Mouse (Mus musculus) embryonic facial prominence, embryonic 10.5 days (tissue): ENCODE data around the gene Prpf6. TPM values are rescaled to one million over a fixed set of nuclear protein-coding genes. Genes with fewer than 3 reads are reported as not detected.

Experiments
- DNase-seq: peaks from one replicate; pipeline ENCODE4 v3.0.0-alpha.2; 2017; ENCODE audit warnings: low spot score
- H3K27ac ChIP-seq: fragments of 300-500 bp; sonication (generic); replicated peaks from 2 replicates; pipeline ENCODE4 v1.5.1; 2016; ENCODE audit warnings: mild to moderate bottlenecking
- H3K27me3 ChIP-seq: fragments of 300-500 bp; sonication (generic); replicated peaks from 2 replicates; pipeline ENCODE4 v1.6.1; 2016; ENCODE audit warnings: low read depth, mild to moderate bottlenecking; ENCODE audit not compliant: poor library complexity, severe bottlenecking
- H3K36me3 ChIP-seq: fragments of 300-500 bp; sonication (generic); replicated peaks from 2 replicates; pipeline ENCODE4 v1.6.1; 2016; ENCODE audit warnings: mild to moderate bottlenecking, moderate library complexity
- H3K4me1 ChIP-seq: fragments of 300-500 bp; sonication (generic); 2 replicates; pipeline ENCODE4 v1.6.1; 2016
- H3K4me3 ChIP-seq: fragments of 300-500 bp; sonication (generic); 2 replicates; pipeline ENCODE4 v1.5.1; 2016; ENCODE audit warnings: mild to moderate bottlenecking, moderate library complexity
- H3K9me3 ChIP-seq: fragments of 300-500 bp; sonication (generic); 2 replicates; pipeline ENCODE4 v1.6.1; 2016; ENCODE audit warnings: mild to moderate bottlenecking
- WGBS: fragments of 180-500 bp; shearing (Covaris S2); methylation state at CpG from one replicate; pipeline ENCODE4 v1.1.7; 2016; 5-methylcytosine and 5-hydroxymethylcytosine counted together
- polyA plus RNA-seq: library from polyadenylated mRNA; unstranded; fragments of >200 nt; fragmentation: Nextera tagmentation; extraction: Ambion mirVana; gene quantifications from 2 replicates; pipeline ENCODE4 v1.2.1, GENCODE M21; 2016

Gene Prpf6
- polyA plus RNA-seq, 1 experiment from 2014 or later = 77.2 TPM

GRCm38 (mm10) chr2:181658528-181658927 is 66.9 kb downstream of the Prpf6 start:
- Histone ChIP-seq H3K9me3 (no peaks in the 10 kb centered on the region), H3K4me1 (peaks cover 34% of the 10 kb centered on the region), H3K27me3 (no peaks in the 10 kb centered on the region), H3K27ac (no peak overlapping the region), H3K4me3 (no peak overlapping the region), H3K36me3 (peaks cover 42% of the 10 kb centered on the region)
- no peak for DNase-seq
- 84% methylated on average over 7 of the region's 7 CpGs for WGBS

GRCm38 (mm10) chr2:181658930-181659555 is 67.4 kb downstream of the Prpf6 start:
- DNase-seq = peak; percentile 51
- Histone ChIP-seq H3K27me3 (no peaks in the 10 kb centered on the region), H3K36me3 (peaks cover 37% of the 10 kb centered on the region), H3K4me3 (no peak overlapping the region), H3K27ac (no peak overlapping the region), H3K9me3 (no peaks in the 10 kb centered on the region), H3K4me1 (peaks cover 38% of the 10 kb centered on the region)
- WGBS = 36% methylated on average over 17 of the region's 17 CpGs

DNA sequence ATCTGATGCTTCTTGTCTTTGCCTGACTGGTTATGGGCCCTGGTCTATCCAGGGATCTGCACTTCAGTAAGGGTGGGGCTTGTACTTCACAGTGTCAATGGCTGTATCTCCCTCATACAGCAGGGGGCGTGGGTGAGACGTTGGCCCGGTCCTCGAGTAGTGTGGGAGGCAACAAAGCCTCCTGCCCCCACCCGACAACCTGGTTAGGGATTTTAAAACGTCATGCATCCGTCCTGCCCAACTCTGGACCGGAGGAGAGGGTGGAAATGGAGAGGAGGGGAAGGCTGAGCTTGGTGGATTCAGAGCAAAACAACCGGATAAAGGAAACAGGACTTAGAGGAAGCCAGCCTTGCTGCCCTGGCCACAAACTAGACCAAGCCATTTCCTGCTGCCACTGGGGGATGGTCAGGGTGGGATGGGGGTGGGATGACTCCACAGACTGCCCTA is 68.0 kb downstream of the Prpf6 start:
- WGBS = 10% methylated on average over 9 of the region's 9 CpGs
- peak overlapping the region; percentile 54 for H3K27ac ChIP-seq
- H3K4me1 ChIP-seq = peaks cover 38% of the 10 kb centered on the region
- peak overlapping the region; percentile 4; the same call in 1 of the 2 replicates for H3K4me3 ChIP-seq
- H3K27me3 ChIP-seq = no peaks in the 10 kb centered on the region
- peak; percentile 75 for DNase-seq
- peaks cover 31% of the 10 kb centered on the region for H3K36me3 ChIP-seq
- H3K9me3 ChIP-seq = no peaks in the 10 kb centered on the region

DNA sequence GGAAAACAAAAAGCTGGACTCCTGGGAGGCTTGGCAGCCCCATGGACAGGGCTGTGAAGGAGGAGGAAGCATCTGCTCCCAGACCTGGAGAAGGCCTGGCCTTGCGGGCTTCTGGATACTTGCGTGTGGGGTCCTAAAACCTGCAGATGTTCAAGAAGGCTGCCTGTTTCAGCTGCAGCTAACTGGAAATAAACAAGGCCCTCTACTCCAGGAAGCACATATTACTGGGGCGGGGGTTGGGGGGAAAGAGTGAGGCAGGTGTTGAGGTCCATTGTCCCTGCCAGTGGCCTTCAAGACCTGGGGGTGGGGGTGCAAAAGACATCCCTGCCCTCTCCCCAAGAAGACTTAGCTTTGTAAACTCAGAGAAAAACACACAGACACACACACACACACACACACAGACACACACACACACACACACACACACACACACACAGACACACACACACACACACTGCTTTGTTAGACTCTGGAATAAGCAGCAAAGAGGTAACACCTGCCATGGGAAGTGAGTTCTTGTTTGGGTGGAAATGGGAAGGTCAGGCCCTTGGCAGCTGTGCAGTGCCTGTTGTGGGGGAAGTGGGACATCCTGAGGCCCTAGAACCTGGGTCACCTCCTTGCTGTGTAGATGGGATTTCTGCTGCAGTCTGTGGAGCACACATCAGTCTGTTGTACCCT is 71.1 kb downstream of the Prpf6 start:
- 85% methylated on average over 3 of the region's 3 CpGs for WGBS
- DNase-seq = no peak
- H3K36me3 ChIP-seq = no peaks in the 10 kb centered on the region; the same call in 1 of the 2 replicates
- peaks cover 8% of the 10 kb centered on the region for H3K27me3 ChIP-seq
- no peaks in the 10 kb centered on the region for H3K9me3 ChIP-seq
- peaks cover 34% of the 10 kb centered on the region for H3K4me1 ChIP-seq
- no peak overlapping the region for H3K4me3 ChIP-seq
- peak overlapping the region; percentile 69 for H3K27ac ChIP-seq

DNA sequence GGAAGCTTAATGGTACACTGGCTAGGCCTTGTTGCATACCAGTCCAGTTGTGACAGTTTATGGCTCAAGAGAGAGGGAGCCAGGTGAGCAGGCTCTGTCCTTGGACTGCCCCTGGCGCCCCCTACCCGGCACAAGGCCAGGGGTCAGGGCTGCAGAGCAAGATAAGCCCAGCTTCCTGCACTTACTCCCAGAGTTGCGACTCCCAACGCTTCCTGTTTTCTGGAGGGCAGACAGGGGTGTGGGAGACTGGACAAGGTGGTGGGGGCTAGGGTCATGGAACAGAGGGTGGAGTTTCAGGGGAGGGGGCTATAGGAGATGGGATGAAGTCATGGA is 71.6 kb downstream of the Prpf6 start:
- Histone ChIP-seq H3K36me3 (no peaks in the 10 kb centered on the region; the same call in 1 of the 2 replicates), H3K4me1 (peaks cover 34% of the 10 kb centered on the region), H3K27me3 (peaks cover 13% of the 10 kb centered on the region), H3K4me3 (no peak overlapping the region), H3K9me3 (no peaks in the 10 kb centered on the region), H3K27ac (peak overlapping the region; percentile 69)
- WGBS = 14% methylated on average over 4 of the region's 4 CpGs
- DNase-seq = no peak

GRCm38 (mm10) chr2:181670285-181670912 is 78.7 kb downstream of the Prpf6 start:
- DNase-seq = peak; percentile 59
- Histone ChIP-seq H3K27ac (peak overlapping the region; percentile 61), H3K9me3 (no peaks in the 10 kb centered on the region), H3K27me3 (peaks cover 81% of the 10 kb centered on the region), H3K36me3 (no peaks in the 10 kb centered on the region), H3K4me3 (peak overlapping the region; percentile 60), H3K4me1 (peaks cover 42% of the 10 kb centered on the region)
- WGBS = 3% methylated on average over 56 of the region's 56 CpGs

DNA sequence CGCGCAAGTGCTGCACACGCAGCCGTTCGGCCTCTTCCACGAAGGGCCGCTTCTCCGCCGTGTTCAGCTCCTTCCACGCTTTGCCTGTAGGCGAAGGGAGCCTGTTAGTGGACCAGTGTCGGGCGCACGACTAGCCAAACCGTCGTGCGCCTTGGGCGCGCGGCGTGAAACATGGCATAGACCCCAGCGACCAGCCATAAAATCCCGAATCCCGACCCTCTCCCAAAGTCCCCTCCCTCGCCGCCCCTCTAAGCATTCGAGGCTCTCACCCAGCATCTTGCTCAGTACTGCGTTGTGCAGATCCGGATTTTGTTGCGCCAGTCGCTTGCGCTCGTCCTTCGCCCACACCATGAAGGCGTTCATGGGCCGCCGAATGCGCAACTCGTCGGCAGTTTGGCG is 79.2 kb downstream of the Prpf6 start:
- DNase-seq = no peak
- Histone ChIP-seq H3K27me3 (peaks cover 81% of the 10 kb centered on the region), H3K36me3 (no peaks in the 10 kb centered on the region), H3K9me3 (no peaks in the 10 kb centered on the region), H3K4me3 (peak overlapping the region; percentile 60), H3K27ac (peak overlapping the region; percentile 61), H3K4me1 (peaks cover 47% of the 10 kb centered on the region)
- WGBS = 1% methylated on average over 41 of the region's 41 CpGs

- no peaks in the 10 kb centered on the region for H3K9me3 ChIP-seq
- peak within 1 kb of the TSS; percentile 61 for H3K27ac ChIP-seq
- H3K36me3 ChIP-seq = no peaks in the 10 kb centered on the region
- WGBS = under 1% methylated on average over 43 of the region's 43 CpGs
- peak; percentile 70 for DNase-seq
- H3K27me3 ChIP-seq = peaks cover 81% of the 10 kb centered on the region
- peak within 1 kb of the TSS; percentile 60 for H3K4me3 ChIP-seq
- H3K4me1 ChIP-seq = peaks cover 51% of the 10 kb centered on the region
Measured at GRCm38 (mm10) chr2:181671326-181671725, 79.7 kb downstream of the Prpf6 start, which contains the start of gene Sox18. Gene Sox18 (minus strand): TSS chr2:181671640.

DNA sequence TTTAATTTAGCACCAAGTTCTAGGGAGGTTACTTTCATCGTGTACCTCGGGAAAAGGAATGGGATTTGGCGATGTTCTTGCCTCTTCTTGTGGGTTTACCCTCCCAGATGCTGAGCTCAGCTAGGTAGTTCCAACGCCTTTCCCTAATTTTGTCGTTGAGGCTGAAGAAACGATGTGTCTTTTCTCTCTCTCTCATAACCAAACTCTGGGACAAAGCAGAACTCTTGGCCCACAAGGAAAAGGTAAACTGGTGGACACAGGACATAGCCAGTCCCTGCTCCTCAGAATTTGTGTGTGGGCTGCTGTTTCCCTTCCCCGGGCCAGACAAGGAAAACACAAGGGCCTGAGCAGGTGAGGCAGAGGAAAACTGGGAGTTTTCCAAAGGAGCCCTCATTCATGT is 80.3 kb downstream of the Prpf6 start:
- H3K36me3 ChIP-seq = no peaks in the 10 kb centered on the region
- peaks cover 54% of the 10 kb centered on the region for H3K4me1 ChIP-seq
- peak overlapping the region; percentile 60 for H3K4me3 ChIP-seq
- H3K27me3 ChIP-seq = peaks cover 83% of the 10 kb centered on the region
- H3K9me3 ChIP-seq = no peaks in the 10 kb centered on the region
- WGBS = 23% methylated on average over 7 of the region's 7 CpGs
- H3K27ac ChIP-seq = no peak overlapping the region
- no peak for DNase-seq

DNA sequence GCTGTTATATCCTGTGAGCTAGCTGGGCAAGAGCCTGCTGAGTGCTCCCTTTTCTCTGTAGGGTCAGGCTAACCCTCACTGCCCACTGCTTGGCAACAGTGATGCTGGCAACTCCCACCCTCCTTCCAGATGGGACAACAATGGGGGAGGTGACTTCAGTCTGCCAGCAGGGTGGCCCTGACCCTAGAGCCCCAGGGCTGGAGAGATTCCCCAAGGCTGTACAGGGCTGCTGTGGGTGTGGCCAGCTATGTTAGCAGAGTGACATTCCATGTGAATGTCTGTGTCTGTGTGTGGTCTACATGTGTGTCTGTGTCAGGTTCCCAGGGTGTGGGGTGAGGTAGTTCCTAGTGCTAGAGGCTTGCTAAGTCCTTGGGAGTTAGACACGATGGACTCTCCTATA is 81.8 kb downstream of the Prpf6 start:
- no peak for DNase-seq
- Histone ChIP-seq H3K27me3 (peaks cover 81% of the 10 kb centered on the region), H3K27ac (peak overlapping the region; percentile 5; the same call in 1 of the 2 replicates), H3K4me3 (0 out of 2 replicates have a peak overlapping the region, but pooled peaks have one; percentile 12), H3K4me1 (peaks cover 57% of the 10 kb centered on the region), H3K9me3 (no peaks in the 10 kb centered on the region), H3K36me3 (no peaks in the 10 kb centered on the region)
- WGBS = 48% methylated on average over 1 of the region's 1 CpGs

- H3K4me3 ChIP-seq = 0 out of 2 replicates have a peak overlapping the region, but pooled peaks have one; percentile 47
- H3K36me3 ChIP-seq = no peaks in the 10 kb centered on the region
- DNase-seq = no peak
- peaks cover 66% of the 10 kb centered on the region for H3K27me3 ChIP-seq
- no peaks in the 10 kb centered on the region for H3K9me3 ChIP-seq
- peaks cover 64% of the 10 kb centered on the region for H3K4me1 ChIP-seq
- H3K27ac ChIP-seq = no peak overlapping the region; the same call in 1 of the 2 replicates
- 80% methylated on average over 4 of the region's 4 CpGs for WGBS
Measured at GRCm38 (mm10) chr2:181674934-181675333, 83.3 kb downstream of the Prpf6 start.

- Histone ChIP-seq H3K4me1 (peaks cover 61% of the 10 kb centered on the region), H3K27me3 (peaks cover 61% of the 10 kb centered on the region), H3K4me3 (peak overlapping the region; percentile 47), H3K36me3 (no peaks in the 10 kb centered on the region), H3K9me3 (no peaks in the 10 kb centered on the region), H3K27ac (peak overlapping the region; percentile 73)
- peak; percentile 74 for DNase-seq
- 2% methylated on average over 14 of the region's 14 CpGs for WGBS
Measured at GRCm38 (mm10) chr2:181675454-181675853, 83.8 kb downstream of the Prpf6 start.
